Mouse (Mus musculus) heart, embryonic 14.5 days (tissue): ENCODE measurements around the gene Omt2a. TPM values are rescaled to one million over a fixed set of nuclear protein-coding genes. Genes with fewer than 3 reads are reported as not detected.
A peak's percentile ranks its signal among the peaks of the same experiment; 100 is the strongest.
"Not testable (repeated sequence)": the region's sequence is repeated elsewhere in the genome, so short reads cannot be mapped to it uniquely, and the experiment has no call there.

Source experiments
- ATAC-seq: fragments of 200-750 bp; cut with Nextera tagmentation; 2 replicates; pipeline ENCODE4 v1.8.0; 2017; ENCODE audit warnings: low read depth, moderate TSS enrichment; ENCODE audit not compliant: insufficient number of reproducible peaks, insufficient read depth, low FRiP score
- H3K27ac ChIP-seq, 2 experiments: fragments of 200-500 bp in 1 of 2; fragments of 300-500 bp in 1 of 2; sonication (generic) in 1 of 2; replicated peaks in 1 of 2; 2 replicates each; pipeline ENCODE4 v1.5.1; 2012 to 2014; ENCODE audit warnings: low read depth in 2 of 2, low read length in 2 of 2, control low read depth in 1 of 2, mild to moderate bottlenecking in 1 of 2, mixed read lengths in 1 of 2; ENCODE audit not compliant: control insufficient read depth in 1 of 2, insufficient read depth in 1 of 2
- H3K27me3 ChIP-seq: fragments of 300-500 bp; sonication (generic); 2 replicates; pipeline ENCODE4 v1.6.1; 2014; ENCODE audit warnings: mild to moderate bottlenecking, low read length, control low read depth; ENCODE audit not compliant: control insufficient read depth, insufficient read depth
- H3K36me3 ChIP-seq: fragments of 300-500 bp; sonication (generic); 2 replicates; pipeline ENCODE4 v1.6.1; 2014; ENCODE audit warnings: mild to moderate bottlenecking, control low read depth, low read length, mixed read lengths; ENCODE audit not compliant: control insufficient read depth, insufficient read depth
- H3K4me1 ChIP-seq, 2 experiments: fragments of 200-500 bp in 1 of 2; fragments of 300-500 bp in 1 of 2; sonication (generic) in 1 of 2; 2 replicates each; pipeline ENCODE4 v1.6.1; 2012 to 2014; ENCODE audit warnings: low read length in 2 of 2, control low read depth in 1 of 2, mixed read lengths in 1 of 2; ENCODE audit not compliant: control insufficient read depth in 2 of 2, insufficient read depth in 2 of 2
- H3K4me2 ChIP-seq: fragments of 300-500 bp; sonication (generic); 2 replicates; pipeline ENCODE4 v1.6.1; 2014; ENCODE audit warnings: mild to moderate bottlenecking, low read length
- H3K4me3 ChIP-seq, 2 experiments: fragments of 200-500 bp in 1 of 2; fragments of 300-500 bp in 1 of 2; sonication (generic) in 1 of 2; 2 replicates each; pipeline ENCODE4 v1.5.1; 2012 to 2014; ENCODE audit warnings: low read length in 2 of 2, mild to moderate bottlenecking in 2 of 2, control low read depth in 1 of 2, low read depth in 1 of 2, moderate library complexity in 1 of 2; ENCODE audit not compliant: control insufficient read depth in 1 of 2, insufficient read depth in 1 of 2
- H3K9ac ChIP-seq: fragments of 300-500 bp; sonication (generic); 2 replicates; pipeline ENCODE4 v1.6.1; 2014; ENCODE audit warnings: mild to moderate bottlenecking, low read length
- H3K9me3 ChIP-seq: fragments of 300-500 bp; sonication (generic); 2 replicates; pipeline ENCODE4 v1.6.1; 2016; ENCODE audit warnings: low read length, control low read depth; ENCODE audit not compliant: control insufficient read depth
- WGBS: fragments of 180-500 bp; shearing (Covaris S2); extraction: QIAGEN DNeasy Blood & Tissue Kit; methylation state at CpG from one replicate; pipeline ENCODE4 v1.1.7; 2014; 5-methylcytosine and 5-hydroxymethylcytosine counted together
- polyA plus RNA-seq: library from polyadenylated mRNA; unstranded; fragments of >200 nt; fragmentation: Nextera tagmentation; extraction: Ambion mirVana; gene quantifications from 2 replicates; pipeline ENCODE4 v1.2.1, GENCODE M21; 2014

The Omt2a gene
- polyA plus RNA-seq, 1 experiment from 2014 or later = not detected

GRCm38 (mm10) chr9:78342494-78342893 is 27.9 kb upstream of the Omt2a start:
- not testable (repeated sequence) for H3K4me3 ChIP-seq, H3K9me3 ChIP-seq, H3K4me2 ChIP-seq, ATAC-seq, H3K9ac ChIP-seq, H3K27me3 ChIP-seq, H3K4me1 ChIP-seq, H3K36me3 ChIP-seq, H3K27ac ChIP-seq
- WGBS = 77% methylated on average over 4 of the region's 4 CpGs

GRCm38 (mm10) chr9:78340324-78340723 is 25.7 kb upstream of the Omt2a start:
- not testable (repeated sequence) for H3K9me3 ChIP-seq, H3K4me1 ChIP-seq, H3K36me3 ChIP-seq, ATAC-seq, H3K27me3 ChIP-seq, H3K4me2 ChIP-seq, H3K27ac ChIP-seq, H3K4me3 ChIP-seq, H3K9ac ChIP-seq
- 14% methylated on average over 8 of the region's 8 CpGs for WGBS

- peak; percentile 35; the same call in 1 of the 2 replicates for ATAC-seq
- H3K27ac ChIP-seq, H3K9me3 ChIP-seq: not testable (repeated sequence)
Observed at GRCm38 (mm10) chr9:78337050-78337449, 22.5 kb upstream of the Omt2a start.

GRCm38 (mm10) chr9:78327289-78327688 is 12.7 kb upstream of the Omt2a start, which contains the start of gene Omt2b:
Gene Omt2b, plus strand, starts transcription at chr9:78327589.
- 43% methylated on average over 1 of the region's 1 CpGs for WGBS
- H3K9ac ChIP-seq, ATAC-seq, H3K27ac ChIP-seq, H3K4me2 ChIP-seq, H3K4me3 ChIP-seq, H3K27me3 ChIP-seq, H3K4me1 ChIP-seq, H3K36me3 ChIP-seq, H3K9me3 ChIP-seq: not testable (repeated sequence)

More at GRCm38 (mm10) chr9:78337050-78337449, 22.5 kb upstream of the Omt2a start:
- not testable (repeated sequence) for H3K4me2 ChIP-seq, H3K9ac ChIP-seq, H3K27me3 ChIP-seq, H3K4me1 ChIP-seq, H3K4me3 ChIP-seq, H3K36me3 ChIP-seq

- Histone ChIP-seq H3K9ac (no peak overlapping the region), H3K4me2 (no peak overlapping the region), H3K4me3 (no peak overlapping the region), H3K27ac (no peak overlapping the region), H3K4me1 (no peaks in the 10 kb centered on the region), H3K9me3 (no peaks in the 10 kb centered on the region), H3K27me3 (no peaks in the 10 kb centered on the region), H3K36me3 (no peaks in the 10 kb centered on the region)
- no peak for ATAC-seq
- 27% methylated on average over 1 of the region's 1 CpGs for WGBS
Observed at GRCm38 (mm10) chr9:78319499-78319898, 4.9 kb upstream of the Omt2a start.

- H3K9ac ChIP-seq, H3K4me2 ChIP-seq, H3K36me3 ChIP-seq, ATAC-seq, H3K27ac ChIP-seq, H3K27me3 ChIP-seq, H3K4me3 ChIP-seq, H3K9me3 ChIP-seq, H3K4me1 ChIP-seq: not testable (repeated sequence)
- 71% methylated on average over 3 of the region's 3 CpGs for WGBS
Observed at GRCm38 (mm10) chr9:78308122-78308521, 6.5 kb downstream of the Omt2a start.

GRCm38 (mm10) chr9:78299143-78299542 is 15.5 kb downstream of the Omt2a start:
- H3K4me3 ChIP-seq, ATAC-seq, H3K4me2 ChIP-seq, H3K27ac ChIP-seq, H3K27me3 ChIP-seq, H3K36me3 ChIP-seq, H3K9me3 ChIP-seq, H3K9ac ChIP-seq, H3K4me1 ChIP-seq: not testable (repeated sequence)
- WGBS = 53% methylated on average over 1 of the region's 1 CpGs

GRCm38 (mm10) chr9:78298232-78298631 is 16.4 kb downstream of the Omt2a start:
- no peaks in the 10 kb centered on the region for H3K27me3 ChIP-seq
- H3K4me2 ChIP-seq = no peak overlapping the region
- no peak overlapping the region for H3K9ac ChIP-seq
- no peaks in the 10 kb centered on the region for H3K36me3 ChIP-seq
- WGBS = 75% methylated on average over 1 of the region's 1 CpGs
- ATAC-seq = no peak
- H3K9me3 ChIP-seq = no peaks in the 10 kb centered on the region
- H3K4me1 ChIP-seq = no peaks in the 10 kb centered on the region
- H3K27ac ChIP-seq = no peak overlapping the region
- H3K4me3 ChIP-seq = no peak overlapping the region
